Mouse (Mus musculus) lung, postnatal 0 days (tissue): ENCODE measurements around the gene Hoga1. TPM values are rescaled to one million over a fixed set of nuclear protein-coding genes. Genes with fewer than 3 reads are reported as not detected.

Experiments used
- ATAC-seq: fragments of 200-750 bp; cut with Nextera tagmentation; 2 replicates; pipeline ENCODE4 v1.8.0; 2017; ENCODE audit warnings: moderate library complexity
- DNase-seq: peaks from one replicate; pipeline ENCODE4 v3.0.0-alpha.2; 2016; ENCODE audit warnings: low spot score
- H3K27ac ChIP-seq: fragments of 300-500 bp; sonication (generic); 2 replicates; pipeline ENCODE4 v1.5.1; 2014; ENCODE audit warnings: antibody characterized with exemption, mild to moderate bottlenecking, low read length, mixed read lengths
- H3K27me3 ChIP-seq: fragments of 300-500 bp; sonication (generic); replicated peaks from 2 replicates; pipeline ENCODE4 v1.6.1; 2014; ENCODE audit warnings: low read length, mixed read lengths; ENCODE audit not compliant: insufficient read depth
- H3K36me3 ChIP-seq: fragments of 300-500 bp; sonication (generic); 2 replicates; pipeline ENCODE4 v1.6.1; 2014; ENCODE audit warnings: low read length, mixed read lengths; ENCODE audit not compliant: insufficient read depth
- H3K4me1 ChIP-seq: fragments of 300-500 bp; sonication (generic); 2 replicates; pipeline ENCODE4 v1.6.1; 2014; ENCODE audit warnings: antibody characterized with exemption, low read depth, low read length, mixed read lengths; ENCODE audit not compliant: insufficient read depth
- H3K4me2 ChIP-seq: fragments of 300-500 bp; sonication (generic); replicated peaks from 2 replicates; pipeline ENCODE4 v1.6.1; 2014; ENCODE audit warnings: low read depth, mild to moderate bottlenecking, low read length, moderate library complexity, mixed read lengths
- H3K4me3 ChIP-seq: fragments of 300-500 bp; sonication (generic); 2 replicates; pipeline ENCODE4 v1.5.1; 2014; ENCODE audit warnings: low read depth, low read length
- H3K9ac ChIP-seq: fragments of 300-500 bp; sonication (generic); replicated peaks from 2 replicates; pipeline ENCODE4 v1.6.1; 2014; ENCODE audit warnings: low read depth, mild to moderate bottlenecking
- H3K9me3 ChIP-seq: fragments of 300-500 bp; sonication (generic); 2 replicates; pipeline ENCODE4 v1.6.1; 2016; ENCODE audit warnings: low read length, mixed read lengths
- CTCF ChIP-seq: IDR thresholded peaks from 2 replicates; pipeline ENCODE4 v1.5.1; 2016; ENCODE audit warnings: antibody characterized with exemption, mild to moderate bottlenecking
- EP300 ChIP-seq: IDR thresholded peaks from 2 replicates; pipeline ENCODE4 v1.6.1; 2016; ENCODE audit warnings: antibody characterized with exemption, mild to moderate bottlenecking, control low read depth
- WGBS: fragments of 180-500 bp; shearing (Covaris S2); extraction: QIAGEN DNeasy Blood & Tissue Kit; methylation state at CpG from one replicate; pipeline ENCODE4 v1.1.7; 2014; 5-methylcytosine and 5-hydroxymethylcytosine counted together
- polyA plus RNA-seq: library from polyadenylated mRNA; unstranded; fragments of >200 nt; fragmentation: Nextera tagmentation; extraction: Ambion mirVana; gene quantifications from 2 replicates; pipeline ENCODE4 v1.2.1, GENCODE M21; 2015

Gene Hoga1
- polyA plus RNA-seq, 1 experiment from 2014 or later: 6.4 TPM

- Histone ChIP-seq H3K9me3 (no peaks in the 10 kb centered on the region), H3K4me3 (no peak overlapping the region), H3K27ac (no peak overlapping the region), H3K36me3 (no peaks in the 10 kb centered on the region), H3K9ac (no peak overlapping the region), H3K4me2 (no peak overlapping the region), H3K4me1 (no peaks in the 10 kb centered on the region), H3K27me3 (no peaks in the 10 kb centered on the region)
- no peak for DNase-seq
- TF ChIP-seq EP300: no peak
- no peak for TF ChIP-seq CTCF
- peak; percentile 34; the same call in 1 of the 2 replicates for ATAC-seq
- WGBS: 60% methylated on average over 6 of the region's 6 CpGs
Observed at GRCm38 (mm10) chr19:42056719-42057409, 11.5 kb downstream of the Hoga1 start.

- H3K9ac ChIP-seq: no peak overlapping the region
- WGBS: 42% methylated on average over 7 of the region's 7 CpGs
- H3K4me2 ChIP-seq: no peak overlapping the region
- no peaks in the 10 kb centered on the region for H3K4me1 ChIP-seq
- no peak overlapping the region for H3K4me3 ChIP-seq
- DNase-seq (peak; percentile 46), ATAC-seq (peak; percentile 49; the same call in 1 of the 2 replicates)
- H3K27me3 ChIP-seq: no peaks in the 10 kb centered on the region
- H3K27ac ChIP-seq: 0 out of 2 replicates have a peak overlapping the region, but pooled peaks have one; percentile 9
- no peaks in the 10 kb centered on the region for H3K9me3 ChIP-seq
- H3K36me3 ChIP-seq: no peaks in the 10 kb centered on the region
- peak; percentile 91 for TF ChIP-seq EP300
- no peak for TF ChIP-seq CTCF
Observed at GRCm38 (mm10) chr19:42058426-42058825, 13.0 kb downstream of the Hoga1 start.

GRCm38 (mm10) chr19:42061443-42061842, 16.0 kb downstream of the Hoga1 start:
- Histone ChIP-seq H3K4me1 (no peaks in the 10 kb centered on the region), H3K27ac (no peak overlapping the region), H3K9me3 (no peaks in the 10 kb centered on the region), H3K27me3 (no peaks in the 10 kb centered on the region), H3K4me3 (no peak overlapping the region), H3K4me2 (no peak overlapping the region), H3K9ac (no peak overlapping the region), H3K36me3 (no peaks in the 10 kb centered on the region)
- DNase-seq (no peak), ATAC-seq (no peak)
- no peak for TF ChIP-seq EP300
- no peak for TF ChIP-seq CTCF
- WGBS: 86% methylated on average over 7 of the region's 7 CpGs

- Histone ChIP-seq H3K36me3 (no peaks in the 10 kb centered on the region), H3K4me3 (no peak overlapping the region), H3K27me3 (no peaks in the 10 kb centered on the region), H3K4me2 (no peak overlapping the region), H3K9ac (no peak overlapping the region), H3K27ac (peak overlapping the region; percentile 68), H3K9me3 (no peaks in the 10 kb centered on the region), H3K4me1 (no peaks in the 10 kb centered on the region)
- DNase-seq (peak; percentile 61), ATAC-seq (peak; percentile 91)
- TF ChIP-seq EP300 (peak; percentile 88), CTCF (no peak)
- 61% methylated on average over 11 of the region's 11 CpGs for WGBS
Observed at GRCm38 (mm10) chr19:42068441-42069240, 23.2 kb downstream of the Hoga1 start.

GRCm38 (mm10) chr19:42069241-42069525, 23.8 kb downstream of the Hoga1 start:
- peak; percentile 51 for ATAC-seq
- no peaks in the 10 kb centered on the region for H3K36me3 ChIP-seq
- DNase-seq: peak; percentile 62
- H3K4me2 ChIP-seq: no peak overlapping the region
- H3K27me3 ChIP-seq: no peaks in the 10 kb centered on the region
- H3K4me3 ChIP-seq: no peak overlapping the region
- H3K4me1 ChIP-seq: no peaks in the 10 kb centered on the region
- no peaks in the 10 kb centered on the region for H3K9me3 ChIP-seq
- no peak for TF ChIP-seq EP300
- peak; percentile 79 for TF ChIP-seq CTCF
- 46% methylated on average over 6 of the region's 6 CpGs for WGBS
- peak overlapping the region; percentile 68 for H3K27ac ChIP-seq
- H3K9ac ChIP-seq: no peak overlapping the region

- Histone ChIP-seq H3K4me3 (no peak overlapping the region), H3K4me2 (no peak overlapping the region), H3K27ac (no peak overlapping the region), H3K4me1 (no peaks in the 10 kb centered on the region), H3K27me3 (no peaks in the 10 kb centered on the region), H3K36me3 (no peaks in the 10 kb centered on the region), H3K9ac (no peak overlapping the region), H3K9me3 (no peaks in the 10 kb centered on the region)
- DNase-seq (peak; percentile 62), ATAC-seq (no peak)
- WGBS: 62% methylated on average over 7 of the region's 7 CpGs
- TF ChIP-seq CTCF: peak; percentile 67
- no peak for TF ChIP-seq EP300
Observed at GRCm38 (mm10) chr19:42071221-42071620, 25.8 kb downstream of the Hoga1 start.
